Mouse (Mus musculus) lung, postnatal 36 days (tissue): ENCODE measurements around the gene Gmppa.

Experiments
- DNase-seq: peaks from one replicate; pipeline ENCODE4 v3.0.0; 2022; ENCODE audit warnings: mixed read lengths

Gmppa gene

DNA sequence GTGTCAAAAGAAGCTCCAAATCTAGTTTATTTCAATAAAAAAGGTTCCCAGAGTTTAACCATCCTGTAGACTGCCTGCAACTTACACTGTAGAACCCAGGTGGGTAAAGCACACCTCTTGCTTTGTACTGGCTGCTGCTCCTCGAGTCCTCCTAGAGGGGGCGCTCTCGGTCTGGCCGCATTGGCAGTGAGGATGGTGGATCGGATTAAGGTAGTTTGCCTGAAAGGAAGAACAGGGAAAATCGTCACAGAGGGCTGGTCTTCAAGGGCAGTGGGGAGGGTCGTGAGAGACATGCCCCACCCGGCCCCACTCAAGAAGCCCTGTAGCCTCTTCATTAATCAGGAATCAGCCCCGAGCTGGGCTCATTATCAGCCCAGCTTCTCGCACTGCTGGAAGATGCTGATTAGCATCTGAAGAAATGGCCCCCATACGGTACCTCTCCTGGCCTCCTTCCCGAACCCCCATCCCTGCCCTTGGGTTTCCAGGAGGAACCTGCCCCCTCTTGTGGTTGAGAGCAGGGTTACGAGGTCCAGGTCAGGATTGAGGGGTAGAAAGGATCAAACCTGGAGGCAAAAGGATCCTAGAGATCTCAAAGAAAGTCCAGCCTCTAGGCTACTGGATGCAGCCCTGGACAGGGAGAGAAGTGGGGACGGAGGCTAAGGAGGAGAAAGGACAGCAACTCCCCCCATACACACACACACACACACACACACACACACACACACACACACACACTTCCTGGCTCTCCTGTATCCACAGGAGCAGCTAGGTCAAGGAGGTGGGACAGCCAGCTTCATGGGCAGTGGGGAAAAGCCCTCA, 21.2 kb downstream of the Gmppa start:
- no peak for DNase-seq

GRCm38 (mm10) chr1:75457710-75458024, 21.9 kb downstream of the Gmppa start:
- no peak for DNase-seq

GRCm38 (mm10) chr1:75458025-75458788, 22.5 kb downstream of the Gmppa start:
- DNase-seq = peak; percentile 22

DNA sequence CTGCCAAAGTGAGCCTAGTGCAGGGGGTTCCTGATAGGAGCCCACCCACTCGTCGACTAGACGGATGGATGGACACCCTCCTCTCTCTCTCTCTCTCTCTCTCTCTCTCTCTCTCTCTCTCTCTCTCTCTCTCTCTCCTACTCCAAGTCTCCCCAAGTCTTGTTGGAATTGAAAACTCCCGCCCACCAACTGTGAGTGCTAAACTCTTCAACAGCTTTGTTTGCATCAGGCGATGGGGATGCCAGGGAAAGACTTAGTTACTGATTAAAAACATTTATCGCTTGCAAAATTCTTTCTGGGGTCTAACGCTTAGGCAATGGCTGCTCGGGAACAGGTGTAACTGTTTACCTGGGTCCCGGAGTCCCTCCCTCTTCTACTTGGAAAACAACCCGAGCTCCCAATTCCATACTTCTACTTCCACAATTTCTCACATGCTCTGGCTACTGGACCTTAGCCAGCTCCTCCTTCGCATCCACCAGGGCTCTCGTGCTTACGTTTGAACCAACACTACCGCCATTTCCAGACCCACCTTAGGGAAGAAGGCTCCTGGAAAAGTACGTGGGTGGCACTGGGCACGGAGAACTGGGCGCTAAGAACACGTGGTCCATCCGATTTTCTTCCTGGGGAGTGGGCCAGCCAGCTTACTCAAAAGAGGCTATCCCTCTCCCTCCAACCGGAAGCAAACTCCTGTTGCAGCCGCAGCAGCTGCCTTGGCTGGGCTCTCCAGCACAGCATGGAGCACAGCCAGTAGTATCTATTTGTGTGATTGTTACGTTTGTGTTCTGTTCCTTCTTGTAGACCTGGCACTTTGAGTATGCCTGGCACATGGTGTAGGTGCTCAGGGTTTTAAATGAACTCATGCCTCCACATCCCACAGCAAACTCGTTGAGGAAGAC, 23.3 kb downstream of the Gmppa start:
- no peak for DNase-seq

DNA sequence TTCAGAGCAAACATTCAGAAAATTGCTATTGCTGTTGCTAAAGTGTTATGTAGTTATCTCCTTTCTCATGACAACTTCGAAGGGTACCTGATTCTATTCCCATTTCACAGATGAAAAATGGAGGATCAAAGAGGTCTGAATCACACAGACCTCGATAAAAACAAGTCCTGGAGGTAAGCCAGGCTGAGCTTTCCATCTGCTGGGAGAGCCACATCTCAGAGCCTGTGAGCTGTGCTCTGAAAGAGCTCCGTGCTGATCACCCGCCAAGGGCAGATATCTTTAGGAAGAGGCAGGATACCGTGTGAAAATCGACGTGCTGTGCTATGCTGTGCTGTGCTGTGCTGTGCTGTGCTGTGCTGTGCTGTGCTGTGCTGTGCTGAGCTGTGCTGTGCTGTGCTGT, 24.6 kb downstream of the Gmppa start:
- no peak for DNase-seq

DNA sequence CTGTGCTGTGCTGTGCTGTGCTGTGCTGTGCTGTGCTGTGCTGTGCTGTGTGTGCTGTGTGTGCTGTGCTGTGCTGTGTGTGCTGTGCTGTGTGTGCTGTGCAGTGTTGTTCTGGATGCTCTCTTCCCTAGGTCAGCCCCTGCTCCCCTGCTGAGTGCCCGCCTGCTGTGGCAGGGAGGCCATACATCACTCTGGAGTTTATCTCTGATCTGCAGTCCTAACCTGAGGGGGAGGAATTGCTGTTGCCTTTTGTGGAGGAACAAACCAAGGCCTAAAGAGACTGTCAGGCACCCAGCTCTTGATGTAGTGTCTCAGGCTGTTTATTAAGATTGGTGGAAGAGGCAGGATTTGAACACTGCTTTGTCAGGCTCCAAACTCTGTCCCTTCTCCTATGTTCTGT, 26.9 kb downstream of the Gmppa start:
- DNase-seq = no peak

DNA sequence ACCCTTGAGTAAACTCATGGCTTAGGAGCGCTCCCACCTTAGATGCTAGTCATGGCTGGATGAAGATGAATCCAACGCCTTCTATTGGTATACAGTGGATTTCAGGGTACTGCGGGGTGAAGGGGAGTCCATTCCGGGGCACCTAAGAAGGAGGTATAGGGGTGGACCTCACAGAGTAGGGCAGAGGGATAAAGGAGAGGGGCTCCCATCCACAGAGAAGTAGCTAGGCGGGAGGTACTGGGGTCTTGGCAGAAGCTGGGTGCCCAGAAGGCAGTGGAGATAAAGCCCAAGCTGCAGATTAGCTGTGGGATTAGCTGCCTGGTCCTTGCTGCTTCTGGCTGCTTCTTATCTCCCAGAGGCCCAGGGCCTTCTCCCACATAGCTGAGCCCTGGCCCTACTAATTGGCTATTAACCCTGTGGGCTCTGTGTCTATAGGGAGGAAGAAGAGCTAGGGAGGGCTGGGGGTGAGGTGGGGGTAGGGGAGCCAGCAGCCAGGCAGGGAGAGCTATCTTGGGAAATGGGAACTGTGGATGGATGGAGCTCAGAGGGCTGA, 28.0 kb downstream of the Gmppa start:
- DNase-seq = no peak

DNA sequence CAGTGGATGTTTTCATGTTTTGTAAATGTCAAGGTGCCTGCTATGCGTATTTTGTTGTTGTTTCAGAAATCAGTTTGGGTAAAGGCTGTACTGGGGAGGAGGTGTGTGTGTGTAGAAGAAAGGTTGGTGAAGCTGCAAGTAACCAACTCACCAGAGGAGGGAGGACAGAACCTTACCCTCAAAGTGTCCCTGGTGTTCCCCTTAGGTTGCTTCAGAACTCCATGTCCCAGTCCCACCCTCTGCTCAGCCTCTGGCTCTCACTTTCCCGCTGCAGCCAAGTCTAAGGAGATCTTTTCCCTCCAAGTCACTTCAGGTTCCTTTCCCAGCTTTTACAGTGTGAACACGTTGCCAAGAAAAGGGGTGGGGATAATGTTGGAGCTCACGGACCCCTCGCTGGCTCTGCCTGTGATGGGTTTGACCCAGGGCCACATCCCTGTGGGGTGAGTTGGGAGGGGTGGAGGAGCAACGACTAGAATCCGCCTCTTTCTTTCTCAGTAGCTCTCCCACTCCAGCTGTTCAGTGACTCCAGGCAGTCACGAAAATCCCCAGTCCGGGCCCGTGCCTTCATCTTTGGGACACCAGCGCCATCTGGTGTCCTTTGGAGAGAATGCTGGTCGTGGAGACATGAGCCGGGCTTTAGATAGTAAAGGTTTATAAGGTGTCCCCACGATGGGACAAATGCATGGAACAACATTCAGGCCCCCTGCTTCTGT, 31.6 kb downstream of the Gmppa start:
- DNase-seq = peak; percentile 87

DNA sequence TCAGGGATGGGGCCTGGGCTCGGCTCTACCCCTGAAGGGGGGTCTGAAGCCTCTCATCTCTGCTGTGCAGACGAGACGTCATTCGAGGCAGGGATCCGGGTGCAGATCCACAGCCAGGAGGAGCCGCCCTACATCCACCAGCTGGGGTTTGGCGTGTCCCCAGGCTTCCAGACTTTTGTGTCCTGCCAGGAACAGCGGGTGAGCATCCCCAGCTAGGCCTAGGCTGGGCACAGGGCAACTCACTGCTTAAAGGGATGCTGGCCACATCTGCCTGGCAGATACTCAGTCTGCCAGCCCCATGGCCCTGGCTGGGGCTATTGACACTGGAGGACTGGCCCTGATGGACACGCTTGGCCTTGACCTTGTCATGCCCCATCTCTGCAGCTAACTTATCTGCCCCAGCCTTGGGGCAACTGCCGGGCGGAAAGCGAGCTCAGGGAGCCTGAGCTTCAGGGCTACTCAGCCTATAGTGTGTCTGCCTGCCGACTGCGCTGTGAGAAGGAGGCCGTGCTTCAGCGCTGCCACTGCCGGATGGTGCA, 33.6 kb downstream of the Gmppa start:
- DNase-seq = no peak

DNA sequence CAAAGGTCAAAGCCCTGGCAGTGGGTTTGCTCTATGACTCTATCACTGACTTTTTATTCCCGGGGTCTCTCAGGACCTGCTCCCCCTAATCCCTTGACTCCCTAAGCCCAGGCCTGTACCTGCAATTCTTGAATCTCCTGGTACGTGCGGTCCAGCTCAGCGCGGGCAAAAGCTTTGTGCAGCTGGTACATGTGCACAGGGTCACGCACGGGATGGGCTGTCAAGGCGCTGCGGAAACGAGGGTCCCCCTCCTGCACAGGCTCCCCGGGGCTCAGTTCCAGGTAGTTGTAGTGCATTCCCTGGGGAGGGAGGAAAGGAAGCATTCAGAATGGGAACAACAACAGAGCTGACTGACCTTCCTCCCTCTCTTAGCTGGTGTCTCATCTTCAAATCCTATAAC, 40.7 kb downstream of the Gmppa start:
- no peak for DNase-seq

- DNase-seq = peak; percentile 91
These were observed 41.7 kb downstream of the Gmppa start for GRCm38 (mm10) chr1:75477264-75477965.

DNA sequence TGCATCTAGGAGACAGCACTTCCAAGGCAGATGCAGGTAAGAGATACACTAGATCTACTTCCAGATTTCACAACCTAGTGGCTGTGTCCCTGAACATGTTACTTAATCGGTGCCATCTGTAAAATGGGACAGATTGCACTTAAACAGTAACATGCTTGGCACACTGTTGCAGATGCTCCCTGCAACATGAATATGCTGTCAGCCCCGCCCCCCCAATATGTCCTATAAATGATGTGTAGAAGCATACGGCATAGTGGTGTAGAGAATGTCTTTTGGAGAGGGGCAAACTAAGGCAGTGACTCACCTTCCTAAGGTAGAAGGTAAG, 42.2 kb downstream of the Gmppa start:
- DNase-seq = no peak

- peak; percentile 65 for DNase-seq
These were observed 42.8 kb downstream of the Gmppa start for GRCm38 (mm10) chr1:75478497-75478896.

GRCm38 (mm10) chr1:75478916-75479634, 43.3 kb downstream of the Gmppa start, which contains the start of the genes Chpf and Tmem198:
TSS of gene Chpf (minus strand) at chr1:75479307.
TSS of gene Tmem198 (plus strand) at chr1:75479532.
- DNase-seq = peak; percentile 98

GRCm38 (mm10) chr1:75479635-75479989, 43.9 kb downstream of the Gmppa start:
- DNase-seq = no peak

DNA sequence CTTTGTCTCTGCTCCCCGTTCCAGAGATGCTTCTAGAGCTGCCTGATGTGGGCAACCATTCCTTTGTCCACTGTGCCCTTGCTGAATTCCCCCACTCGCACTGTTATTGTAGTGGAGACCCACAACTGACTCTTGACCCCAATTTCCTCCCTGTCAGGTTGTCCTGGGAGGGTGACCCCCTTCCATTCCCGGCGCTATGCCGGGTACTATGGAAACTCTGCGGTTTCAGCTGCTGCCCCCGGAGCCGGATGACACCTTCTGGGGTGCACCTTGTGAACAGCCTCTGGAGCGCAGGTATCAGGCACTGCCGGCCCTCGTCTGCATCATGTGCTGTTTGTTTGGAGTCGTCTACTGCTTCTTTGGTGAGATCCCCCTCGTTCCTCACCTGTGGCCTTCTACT, 44.3 kb downstream of the Gmppa start:
- no peak for DNase-seq

GRCm38 (mm10) chr1:75480735-75481134, 45.0 kb downstream of the Gmppa start:
- no peak for DNase-seq

DNA sequence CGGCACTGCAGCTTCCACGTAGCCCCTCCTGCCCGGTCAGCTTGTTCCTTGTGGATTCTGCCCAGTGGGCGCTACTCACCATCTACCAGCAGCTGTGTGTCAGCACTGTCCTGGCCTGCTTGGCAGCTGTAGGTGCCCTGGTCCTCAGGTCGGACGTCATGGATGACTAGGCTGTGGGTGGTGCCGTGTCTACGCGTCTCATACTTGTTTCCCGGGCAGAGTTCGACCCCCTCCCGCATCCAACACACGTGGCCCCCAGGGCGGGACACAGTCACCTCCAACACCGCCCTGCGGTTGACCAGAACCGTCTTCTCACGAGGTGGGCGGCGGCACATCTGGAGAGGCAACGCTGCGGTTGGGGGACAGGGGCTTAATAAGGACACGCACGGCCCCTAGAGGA, 50.8 kb downstream of the Gmppa start:
- no peak for DNase-seq

GRCm38 (mm10) chr1:75487040-75487404, 51.3 kb downstream of the Gmppa start:
- no peak for DNase-seq

DNA sequence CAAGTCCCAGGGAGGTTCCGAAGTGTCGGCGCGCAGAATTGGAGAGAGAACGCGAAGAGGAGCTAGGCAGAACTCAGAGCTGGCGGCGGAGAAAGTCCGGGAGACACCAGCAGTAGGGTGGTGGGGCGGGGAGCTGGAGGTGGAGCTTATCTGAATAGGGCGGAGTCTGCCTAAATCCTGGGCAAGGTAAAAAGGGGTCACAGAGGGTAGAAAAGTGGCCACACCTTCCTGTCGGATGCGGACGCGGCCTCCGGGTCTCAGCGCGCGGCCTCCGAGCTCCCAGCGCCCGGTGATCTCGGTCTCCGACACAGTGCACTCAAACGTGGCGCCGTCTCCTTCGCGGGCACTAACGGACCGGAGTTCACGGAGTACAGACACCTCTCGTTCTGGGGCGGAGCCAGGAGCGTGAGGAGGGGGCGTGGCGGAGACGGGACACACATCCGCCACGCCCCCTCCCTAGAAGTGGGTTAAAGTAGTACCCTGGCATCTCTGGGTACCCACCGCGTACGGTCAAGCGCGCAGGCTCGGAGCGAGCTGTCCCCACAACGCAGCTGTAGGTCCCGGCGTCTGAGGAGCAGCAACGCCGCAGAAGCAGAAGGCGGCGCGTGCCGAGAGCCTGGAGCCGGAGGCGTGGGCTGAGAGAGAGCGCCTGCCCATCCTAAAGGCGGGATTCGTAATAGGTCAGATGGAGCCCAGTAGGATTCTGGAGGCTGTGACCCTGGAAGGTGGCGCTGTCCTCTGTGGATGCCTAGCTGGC, 51.9 kb downstream of the Gmppa start:
- DNase-seq = peak; percentile 91
